Mouse (Mus musculus): ENCODE data around the gene Adra2c.

- TF ChIP-seq CTCF (IDR thresholded peaks at IDR 0.05; ENCODE audit: insufficient read depth, low read depth, low read length): no peak
- no peak for TF ChIP-seq POLR2A (IDR thresholded peaks at IDR 0.05; ENCODE audit: insufficient read depth, low read depth, low read length)
Observed at GRCm38 (mm10) chr5:35306692-35307091, 28.6 kb downstream of the Adra2c start.

Measured in olfactory bulb, adult 2 months (tissue).